Mouse (Mus musculus) ovary, adult 10 weeks (tissue): Measurements from ENCODE around the gene Gm8890. TPM values are rescaled to one million over a fixed set of nuclear protein-coding genes. Genes with fewer than 3 reads are reported as not detected.

Experiments used
- polyA plus RNA-seq: library from polyadenylated mRNA; stranded (reverse); fragments of 350-450 nt; fragmentation: Illumina TruSeq; extraction: RNeasy Lipid Tissue Mini Kit (QIAGEN cat#74804); gene quantifications from one replicate; pipeline ENCODE4 v1.2.3, GENCODE M21; 2014

Gene Gm8890
- not detected for polyA plus RNA-seq

GRCm38 (mm10) chr5:11255733-11256132 is at the start of gene Gm8890:
Gene Gm8890 (plus strand): TSS chr5:11256033.

Other genes with a start within 250 kb of the Gm8890 start
- gene Gm8879, start 128.4 kb upstream of the Gm8890 start, polyA plus RNA-seq: not detected
- not detected for gene Gm5861, start 73.0 kb upstream of the Gm8890 start, polyA plus RNA-seq
- gene Speer1, start 85.5 kb downstream of the Gm8890 start, polyA plus RNA-seq: not detected
- gene Gm8897, start 160.4 kb downstream of the Gm8890 start, polyA plus RNA-seq: not detected
- not detected for gene Gm8906, start 246.7 kb downstream of the Gm8890 start, polyA plus RNA-seq